Mouse (Mus musculus): ENCODE results near the gene Ccdc7a.

DNA sequence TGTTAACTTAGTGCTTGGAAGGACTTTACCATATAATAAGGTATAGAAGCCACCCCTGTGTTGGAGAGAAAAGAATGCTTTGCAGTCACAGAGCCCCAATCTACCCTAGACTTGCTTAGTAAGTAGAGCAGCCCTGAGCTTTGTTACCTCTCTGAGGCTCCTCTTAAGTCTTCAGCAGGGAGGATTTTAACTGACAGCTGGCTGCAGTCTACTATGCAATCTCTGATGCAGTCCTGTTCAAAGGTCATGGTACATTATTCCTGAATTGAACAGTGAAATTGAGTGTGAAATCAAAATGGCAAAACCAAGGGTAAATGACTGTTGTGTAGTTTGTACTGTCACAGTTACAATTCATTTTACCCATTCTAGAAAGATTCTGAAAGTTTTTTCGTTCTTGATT lies 338.1 kb downstream of the Ccdc7a start:
- TF ChIP-seq CTCF (IDR thresholded peaks at IDR 0.05; ENCODE audit: low read depth, low read length) = no peak
- no peak for TF ChIP-seq POLR2A (IDR thresholded peaks at IDR 0.05; ENCODE audit: insufficient read depth, low read length)

Measured in ES-Bruce4 (cell line).